Mouse (Mus musculus) brain, embryonic 14.5 days (tissue): ENCODE measurements at regions not wholly inside any gene's neighbourhood (a gene's known extent, or its start where the extent isn't known, plus 50 kb on each side); places are given as distances from the start of the nearest gene placed in this dataset.

Experiments
- CTCF ChIP-seq: fragments of 200-500 bp; IDR thresholded peaks from 2 replicates; pipeline ENCODE4 v1.5.1; 2012; ENCODE audit warnings: inconsistent platforms, mild to moderate bottlenecking, moderate library complexity, borderline replicate concordance; ENCODE audit not compliant: insufficient read depth, insufficient read length; ENCODE audit errors: extremely low read depth
- POLR2A ChIP-seq: fragments of 200-500 bp; IDR thresholded peaks from 2 replicates; pipeline ENCODE4 v1.6.1; 2012; ENCODE audit warnings: mild to moderate bottlenecking, inconsistent platforms, borderline replicate concordance; ENCODE audit not compliant: poor library complexity, insufficient read depth, insufficient read length, severe bottlenecking; ENCODE audit errors: extremely low read depth

DNA sequence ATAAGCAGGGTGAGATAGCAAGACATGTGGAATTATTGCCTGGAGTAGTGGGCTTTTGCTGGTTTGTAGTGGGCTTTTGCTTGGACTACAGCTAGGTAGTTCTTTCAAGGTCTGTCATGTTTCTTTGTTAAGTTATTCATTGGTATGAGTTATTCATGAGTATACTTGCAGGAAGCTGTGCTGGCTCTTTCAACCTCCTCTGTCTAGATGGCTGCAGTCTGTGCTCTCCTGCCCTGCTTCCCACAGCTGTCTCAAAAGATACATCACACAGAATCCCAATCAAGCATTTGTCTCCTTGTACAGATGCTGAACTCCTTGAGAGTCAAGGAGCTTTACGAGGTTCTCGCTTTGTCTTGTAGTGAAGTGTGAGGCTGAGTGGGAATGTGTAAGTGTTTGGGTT, 1028.0 kb upstream of the Tenm4 start:
- no peak for TF ChIP-seq POLR2A
- no peak for TF ChIP-seq CTCF
